Mouse (Mus musculus): Measurements from ENCODE around the gene Tes. TPM values are rescaled to one million over a fixed set of nuclear protein-coding genes. Genes with fewer than 3 reads are reported as not detected.

Tes gene
- 23.1 and 29.3 TPM in 2 replicates for polyA plus RNA-seq (2012; rRNA removed; ENCODE audit: low replicate concordance)

GRCm38 (mm10) chr6:17064936-17065790 lies at the start of gene Tes:
Gene Tes, plus strand, starts transcription at chr6:17065149.

Other genes with a start within 250 kb of the Tes start
- 0.76 and 1.9 TPM in 2 replicates for gene Tfec, start 166.7 kb upstream of the Tes start, polyA plus RNA-seq (2012; rRNA removed; ENCODE audit: low replicate concordance)
- gene Cav2, start 216.0 kb downstream of the Tes start, polyA plus RNA-seq (2012; rRNA removed; ENCODE audit: low replicate concordance) = 123 and 191 TPM in 2 replicates
- 1,328 and 1,996 TPM in 2 replicates for gene Cav1, start 241.2 kb downstream of the Tes start, polyA plus RNA-seq (2012; rRNA removed; ENCODE audit: low replicate concordance)

All from mammary gland, adult 2 months (tissue).